Mouse (Mus musculus) MEL-GATA-1-ER (cell line): ENCODE data around the gene Kntc1.

Source experiments
- DNase-seq: peaks from one replicate; pipeline ENCODE4 v3.0.0-alpha.2; 2012; ENCODE audit warnings: low read depth; ENCODE audit errors: extremely low read depth

The Kntc1 gene

DNA sequence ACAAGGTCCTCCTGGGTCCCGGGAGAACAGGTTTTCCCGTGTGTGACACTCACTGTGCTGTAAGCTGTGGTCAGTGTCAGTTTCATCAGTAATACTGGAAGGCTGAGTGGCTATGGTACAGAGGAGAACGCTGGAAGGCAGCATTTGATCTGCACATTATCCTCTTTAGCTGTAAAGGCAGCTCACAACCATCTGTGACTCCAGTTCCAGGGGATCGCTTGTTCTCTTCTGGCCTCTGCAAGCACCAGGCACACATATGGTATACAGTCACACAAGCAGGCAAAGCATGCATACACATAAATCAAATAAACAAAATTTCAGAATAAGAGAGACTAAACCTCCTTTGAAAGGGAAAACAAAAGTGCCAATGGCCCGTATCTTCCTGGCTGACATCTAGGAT lies 59.0 kb downstream of the Kntc1 start:
- no peak for DNase-seq

DNA sequence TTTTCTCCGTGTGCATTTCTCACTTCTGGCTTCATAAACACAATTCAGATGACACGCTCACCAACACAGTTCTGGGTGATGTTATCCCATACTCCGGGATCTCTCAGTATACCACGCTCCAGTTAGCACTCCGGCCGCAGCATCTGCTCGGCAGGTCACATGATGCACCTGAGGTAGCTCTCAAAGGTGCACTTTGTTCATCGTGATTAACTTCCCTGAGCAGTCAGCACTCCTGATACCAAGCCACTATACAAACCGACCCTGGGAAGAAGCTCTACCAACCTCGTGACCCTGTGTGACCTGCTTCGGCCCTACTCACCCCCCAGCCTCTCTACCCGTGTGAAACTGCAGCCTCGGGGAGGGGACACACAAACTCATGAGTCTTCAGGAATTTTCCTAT lies 59.6 kb downstream of the Kntc1 start:
- no peak for DNase-seq

DNA sequence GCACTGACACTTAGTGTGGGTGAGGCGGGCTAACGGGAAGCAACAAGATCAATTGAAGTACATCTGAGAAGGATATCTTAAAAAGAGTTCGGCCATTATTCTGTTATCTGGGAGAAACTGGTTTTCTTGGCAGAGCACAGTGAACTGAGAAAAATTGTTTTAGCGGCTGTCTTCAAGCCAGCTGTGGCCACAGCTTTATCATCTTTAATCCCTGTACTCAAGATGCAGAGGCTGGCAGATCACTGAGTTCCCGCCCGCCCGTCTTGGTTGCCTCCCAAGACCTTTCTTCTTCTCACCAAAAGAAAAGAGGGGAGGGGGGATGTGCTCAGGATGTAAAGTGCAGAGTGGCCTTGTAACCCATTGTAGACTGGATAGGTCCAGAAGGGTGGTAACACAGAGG lies 67.4 kb downstream of the Kntc1 start:
- DNase-seq = no peak

DNA sequence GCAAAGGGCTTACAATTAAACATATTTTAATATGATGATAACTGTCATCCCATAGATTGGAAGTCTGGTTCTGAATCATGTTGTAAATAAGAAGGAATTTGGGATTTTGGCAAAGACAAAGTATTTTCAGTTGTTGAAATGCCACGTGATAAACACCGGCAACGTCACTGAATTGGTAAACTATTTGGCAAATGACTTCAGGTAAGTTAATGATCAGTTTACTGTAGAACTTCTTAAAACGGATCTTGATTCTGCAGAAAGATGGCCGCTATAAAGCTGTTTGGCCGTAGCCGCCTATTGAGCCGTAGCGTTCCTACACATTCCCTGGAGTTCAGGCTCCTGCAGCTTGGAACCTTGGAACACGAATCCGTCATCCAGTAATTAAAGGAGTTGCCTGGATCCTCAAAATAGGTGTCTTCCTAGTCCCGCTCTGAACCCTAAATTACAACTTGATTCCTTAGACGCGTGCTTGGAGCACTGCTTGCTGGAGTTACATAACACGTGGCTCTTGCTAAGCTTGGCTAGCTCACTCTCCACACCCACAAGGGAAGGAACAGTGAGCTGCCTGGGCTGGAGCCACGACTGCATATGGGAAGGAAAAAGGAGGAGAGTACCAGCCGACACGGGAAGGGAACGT lies 69.5 kb downstream of the Kntc1 start:
- DNase-seq = no peak

DNA sequence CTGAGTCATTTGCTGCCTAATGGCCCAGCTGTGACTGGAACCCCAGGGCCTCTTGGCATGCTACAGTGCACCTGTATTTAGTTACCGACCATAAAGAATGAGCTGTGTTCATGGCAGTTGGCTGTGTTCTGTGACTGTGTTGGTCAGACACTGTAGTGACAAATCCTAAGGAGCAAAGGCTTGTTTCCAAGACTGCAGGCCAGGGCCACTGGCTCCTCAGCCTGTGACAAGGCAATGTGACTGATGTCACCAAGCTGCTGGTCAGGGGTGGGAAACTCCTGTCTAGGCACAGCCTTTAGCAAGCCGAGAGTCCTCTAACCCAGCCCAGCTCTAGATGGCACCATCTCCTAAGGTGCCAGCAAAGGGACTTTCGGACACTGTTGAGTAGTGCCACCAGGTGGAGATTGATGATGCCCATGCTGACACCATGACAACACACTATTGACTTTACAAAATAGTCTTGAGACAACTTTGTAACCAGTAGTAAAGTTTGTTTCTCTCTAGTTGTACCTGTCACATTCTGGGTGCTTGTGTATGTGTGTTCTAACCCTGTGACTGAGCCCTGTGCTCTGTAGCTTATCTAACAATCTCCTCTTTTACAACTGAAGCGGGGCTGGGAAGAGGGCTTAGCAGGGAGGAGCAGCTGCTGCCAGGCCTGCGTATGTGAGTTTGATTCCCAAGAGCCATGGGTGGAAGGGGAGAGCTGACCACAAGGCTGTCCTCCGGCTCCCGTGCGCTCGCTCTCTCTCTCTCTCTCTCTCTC lies 71.2 kb downstream of the Kntc1 start:
- no peak for DNase-seq

DNA sequence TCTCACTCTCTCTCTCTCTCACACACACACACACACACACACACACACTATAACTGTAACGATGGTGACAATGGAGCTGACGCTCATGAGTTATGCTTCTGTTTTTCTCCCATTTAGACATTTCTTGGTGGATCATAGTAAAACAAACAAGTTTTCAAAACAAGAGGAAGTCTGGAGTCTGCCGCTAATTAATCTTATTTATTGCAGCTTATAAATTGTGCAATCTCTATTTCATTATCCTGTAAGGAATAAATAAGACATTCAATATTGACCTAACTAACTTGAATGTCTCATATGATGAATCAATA lies 71.7 kb downstream of the Kntc1 start:
- no peak for DNase-seq

DNA sequence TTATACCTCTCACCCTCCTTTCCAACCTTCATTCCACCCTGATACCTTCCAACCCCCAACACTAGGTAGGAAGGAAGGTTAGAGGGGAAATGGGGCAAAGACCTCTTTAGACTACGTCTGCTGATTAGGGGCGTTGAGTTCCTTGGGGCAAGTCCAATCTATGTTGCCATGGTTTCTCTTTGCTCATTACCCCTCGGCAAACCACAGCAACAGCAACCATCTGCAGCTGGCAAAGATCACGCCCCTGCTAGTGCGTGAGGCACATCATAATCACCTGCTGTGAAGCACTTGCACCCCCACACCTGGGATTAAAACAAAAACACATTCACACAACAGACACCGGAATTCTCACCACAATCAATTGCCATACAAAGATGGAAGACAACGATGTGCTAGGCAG lies 73.2 kb downstream of the Kntc1 start:
- no peak for DNase-seq

DNA sequence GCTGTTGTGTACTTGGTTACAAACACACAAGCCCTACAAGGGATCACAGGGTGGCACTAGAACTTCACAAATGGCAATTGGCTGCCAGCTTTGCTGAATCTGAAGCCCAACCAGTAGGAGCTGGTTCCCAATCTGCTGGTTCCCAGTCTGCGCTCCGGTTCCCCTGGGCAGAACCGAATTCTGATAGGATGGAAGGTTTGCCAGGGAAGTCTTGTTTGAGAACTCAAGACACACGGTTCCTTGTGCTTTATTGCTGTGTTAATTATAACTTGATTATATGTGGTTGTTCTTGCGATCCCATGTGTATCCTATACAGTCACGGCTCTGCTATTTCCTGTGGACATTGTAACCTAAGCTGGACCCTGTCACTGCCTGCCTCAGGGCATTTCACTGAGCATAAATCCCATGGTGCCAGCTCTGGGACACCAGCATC lies 78.2 kb downstream of the Kntc1 start:
- DNase-seq = no peak

DNA sequence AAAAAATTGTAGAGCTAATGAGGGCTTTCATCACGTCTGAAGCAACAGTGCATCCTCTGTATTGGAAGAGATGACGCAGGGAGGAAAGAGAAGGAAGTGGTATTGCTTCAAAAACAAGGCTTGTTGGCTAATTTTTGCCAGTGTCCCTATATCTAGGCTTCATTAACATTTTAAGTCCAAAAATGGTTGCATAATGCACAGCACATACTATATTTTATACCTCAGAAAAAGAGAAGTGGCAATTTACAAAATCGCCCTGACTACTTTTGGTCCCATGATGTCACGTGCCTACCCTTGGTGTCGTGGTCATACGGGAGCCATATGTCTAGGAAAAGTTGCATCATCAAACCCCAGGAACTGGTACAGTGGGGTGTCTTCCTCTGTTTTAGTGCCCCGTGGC lies 82.8 kb downstream of the Kntc1 start:
- DNase-seq = no peak

DNA sequence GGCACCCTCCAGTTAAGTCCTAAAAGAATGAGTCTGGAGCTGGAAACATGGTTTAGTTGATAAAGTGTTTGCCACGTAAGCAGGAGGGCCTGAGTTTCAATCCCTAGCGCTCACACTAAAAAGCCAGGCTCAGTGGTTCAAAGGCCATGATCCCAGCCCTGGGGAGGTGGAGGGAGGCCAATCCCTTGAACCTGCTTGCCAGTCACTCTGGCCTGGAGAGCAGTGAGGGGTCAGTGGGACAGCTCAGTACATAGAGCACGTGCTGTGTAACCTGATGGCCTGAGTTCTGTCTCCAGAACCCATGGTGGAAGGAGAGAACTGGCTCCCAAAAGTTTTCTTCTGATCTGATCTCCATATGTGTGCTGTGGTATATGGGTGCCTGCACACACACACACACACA lies 85.3 kb downstream of the Kntc1 start:
- no peak for DNase-seq

DNA sequence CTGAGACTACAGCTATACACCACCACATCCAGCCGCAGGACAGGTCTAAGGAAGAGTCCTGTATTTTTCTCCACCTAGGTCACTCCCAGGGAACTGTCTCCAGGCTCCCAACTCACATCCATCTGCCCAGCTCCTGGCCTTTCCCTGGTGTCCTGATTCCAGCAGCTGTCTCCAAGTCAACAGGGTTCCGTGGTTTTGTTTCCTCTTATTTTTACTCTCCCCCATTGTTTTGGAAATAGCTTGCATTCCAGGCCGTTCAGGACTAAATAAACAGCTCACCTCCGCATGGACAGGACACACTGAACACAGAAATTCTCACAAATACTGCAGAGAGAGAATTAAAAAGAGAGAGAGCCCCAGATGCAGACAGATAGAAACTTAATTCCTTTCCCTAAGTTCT lies 87.9 kb downstream of the Kntc1 start:
- DNase-seq = no peak

DNA sequence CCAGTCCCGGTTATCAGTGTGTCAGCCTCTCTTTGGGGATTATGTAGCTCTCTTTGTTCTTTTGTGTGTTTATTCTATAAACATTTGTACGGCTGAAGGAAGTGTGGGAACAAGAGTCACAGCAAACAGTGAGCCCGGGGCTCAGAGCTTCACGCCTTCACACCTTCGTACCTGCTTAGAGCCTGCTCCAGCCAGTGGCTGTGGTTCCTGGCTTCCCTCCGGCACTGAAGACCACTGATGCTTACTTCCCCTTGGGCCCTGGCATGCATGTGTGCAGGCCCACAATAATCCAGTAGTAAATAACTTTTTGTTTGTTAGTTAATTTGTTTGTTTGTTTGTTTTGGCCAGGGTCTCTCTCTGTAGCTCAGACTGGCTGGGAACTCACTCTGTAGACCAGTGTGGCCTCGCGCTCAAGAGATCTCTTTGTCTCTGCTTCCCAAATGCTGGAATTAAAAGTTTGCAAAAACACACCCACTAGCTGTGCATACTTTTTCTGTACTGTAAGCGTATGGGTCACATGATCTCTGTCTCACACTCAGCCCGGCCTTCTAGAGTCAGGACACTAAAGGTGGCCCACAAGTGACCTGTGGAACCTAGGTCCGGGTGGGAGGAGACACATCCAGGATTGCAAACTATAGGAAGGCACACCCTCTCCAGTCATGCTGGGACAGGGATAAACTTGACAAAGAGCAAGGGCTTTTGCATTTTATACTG lies 92.9 kb downstream of the Kntc1 start:
- DNase-seq = no peak

DNA sequence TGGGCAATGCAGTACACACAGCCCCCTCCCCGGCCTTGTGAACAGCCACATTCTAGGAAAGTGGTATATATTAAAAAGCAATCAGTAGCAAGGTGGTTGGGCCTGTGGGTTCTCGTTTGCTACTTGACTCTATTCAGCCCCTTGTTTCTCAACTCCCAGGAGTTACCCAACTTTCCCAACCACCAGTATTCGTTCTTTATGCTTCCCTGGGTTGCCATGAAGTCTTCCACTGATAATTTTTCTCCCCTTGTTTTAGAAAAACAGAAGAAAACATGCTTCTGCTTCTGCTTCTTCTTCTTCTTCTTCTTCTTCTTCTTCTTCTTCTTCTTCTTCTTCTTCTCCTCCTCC lies 93.4 kb downstream of the Kntc1 start:
- DNase-seq = no peak

DNA sequence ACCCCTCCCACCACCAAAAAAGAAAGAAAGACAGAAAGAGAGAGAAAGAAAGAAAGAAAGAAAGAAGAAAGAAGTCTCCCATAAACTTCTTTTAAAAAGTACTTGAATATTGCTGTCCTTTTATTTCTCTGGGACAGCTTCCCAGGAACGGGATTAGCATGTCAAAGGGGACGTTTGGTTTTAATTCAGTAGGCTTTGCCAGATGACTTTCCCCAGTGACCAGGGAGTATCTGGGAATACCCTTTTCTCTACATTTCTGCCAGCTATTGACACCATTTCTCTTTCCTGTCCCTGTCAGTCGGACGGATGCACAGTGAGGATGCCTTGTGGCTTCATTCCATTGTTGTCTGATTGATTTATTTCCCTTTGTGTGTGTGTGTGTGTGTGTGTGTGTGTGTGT lies 94.3 kb downstream of the Kntc1 start:
- no peak for DNase-seq

DNA sequence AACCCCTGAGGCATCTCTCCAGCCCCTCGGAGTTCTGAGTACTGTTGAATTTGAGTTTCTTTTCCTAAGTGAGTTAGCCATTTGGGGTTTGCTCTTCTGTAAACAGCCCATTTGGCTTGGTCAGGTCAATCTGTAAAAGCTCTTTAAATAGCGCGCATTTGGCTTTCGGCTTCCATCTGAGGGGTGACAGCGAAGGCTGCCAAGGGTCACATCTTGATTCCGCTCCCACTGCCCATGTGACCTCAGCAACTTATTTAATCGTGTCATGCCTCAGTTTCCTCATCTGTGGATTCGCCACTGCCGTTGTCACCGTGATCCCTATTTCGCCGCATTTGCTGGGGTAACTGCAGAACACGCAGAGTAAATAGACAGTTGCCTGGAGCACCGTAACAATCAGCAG lies 94.8 kb downstream of the Kntc1 start:
- no peak for DNase-seq

DNA sequence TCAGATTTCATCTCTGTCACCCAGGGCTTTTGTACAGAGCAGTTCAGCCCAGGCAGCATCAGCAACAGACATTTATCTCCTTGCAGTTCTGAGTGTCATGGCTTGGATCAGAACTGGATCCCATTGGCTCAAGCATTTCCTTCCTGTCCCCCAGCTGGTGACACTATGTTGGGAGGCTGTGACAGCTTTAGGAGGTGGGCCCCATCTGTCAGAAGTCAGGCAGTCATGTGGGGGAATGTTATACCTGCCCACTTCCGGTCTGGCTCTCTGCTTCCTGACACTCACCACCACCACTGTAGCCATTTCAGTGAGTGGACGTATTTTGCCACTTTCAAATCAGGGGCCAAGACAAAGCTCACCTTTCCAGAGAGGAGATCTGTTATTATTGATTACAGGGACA lies 101.9 kb downstream of the Kntc1 start:
- no peak for DNase-seq

DNA sequence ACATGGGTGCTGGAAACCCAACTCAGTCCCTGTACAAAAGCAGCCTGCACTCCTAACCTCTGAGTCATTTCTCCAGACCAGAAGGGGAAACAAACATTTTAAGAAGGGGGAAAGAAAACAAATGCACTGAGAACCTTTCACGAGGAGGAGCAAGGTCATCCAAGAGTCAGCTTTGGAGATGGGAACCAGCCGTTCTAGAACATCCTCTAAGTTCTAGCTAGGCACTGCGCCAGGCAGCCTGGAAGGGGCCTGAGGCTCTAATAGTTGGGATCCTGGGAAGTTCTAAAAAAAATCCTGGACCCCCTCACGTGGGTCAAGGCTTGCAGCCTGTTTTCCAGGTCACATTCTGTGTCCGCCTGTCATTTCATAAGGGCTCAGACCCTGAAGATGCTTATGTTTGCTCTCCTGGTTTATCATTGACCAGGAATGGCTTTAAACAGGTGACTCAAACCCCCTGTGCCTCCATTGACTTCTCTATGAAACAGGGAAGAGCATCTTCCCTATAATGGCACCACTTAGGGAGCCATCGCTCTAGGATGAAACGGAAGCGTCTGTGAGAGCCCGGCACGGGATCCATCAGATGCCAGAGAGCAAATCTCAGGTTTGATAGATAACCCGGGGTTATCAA lies 104.5 kb downstream of the Kntc1 start:
- DNase-seq = no peak

DNA sequence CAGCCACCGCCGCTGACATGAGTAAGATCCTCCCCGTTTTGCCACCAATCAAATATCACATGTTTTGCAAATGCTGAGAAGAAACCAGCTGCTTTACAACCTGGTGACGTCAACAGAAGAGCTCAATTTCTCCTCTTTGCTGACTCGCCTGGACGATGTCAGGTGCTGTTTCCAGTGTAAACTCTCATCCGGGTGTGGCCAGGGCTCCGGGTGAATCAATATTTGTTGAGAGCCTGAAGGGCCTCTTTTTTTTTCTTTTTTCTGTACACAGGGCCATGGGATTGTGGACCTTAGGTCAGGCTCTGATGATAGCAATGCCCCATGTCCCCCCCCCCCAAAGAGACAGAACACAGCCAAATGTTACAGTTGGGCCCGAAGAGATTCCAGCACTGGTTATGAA lies 105.0 kb downstream of the Kntc1 start:
- DNase-seq = no peak

DNA sequence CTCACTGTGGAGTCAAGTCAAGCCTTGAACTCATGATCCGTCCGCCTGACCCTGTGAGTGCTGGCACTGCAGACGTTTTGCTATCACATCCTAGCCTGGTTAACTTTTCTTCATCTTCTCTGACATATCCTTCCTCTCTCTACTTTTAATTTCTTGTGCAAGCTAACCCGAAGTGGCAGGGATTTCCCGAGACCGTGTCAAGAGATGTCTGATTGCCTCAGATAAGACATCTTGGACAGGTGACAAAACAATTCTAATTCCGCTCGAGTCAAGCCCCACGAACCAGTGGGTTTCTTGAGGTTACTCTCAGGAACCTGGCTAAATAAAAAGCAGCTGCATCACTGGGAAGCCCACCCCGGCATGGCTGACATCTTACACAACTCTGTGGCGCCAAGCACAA lies 109.3 kb downstream of the Kntc1 start:
- DNase-seq = no peak

DNA sequence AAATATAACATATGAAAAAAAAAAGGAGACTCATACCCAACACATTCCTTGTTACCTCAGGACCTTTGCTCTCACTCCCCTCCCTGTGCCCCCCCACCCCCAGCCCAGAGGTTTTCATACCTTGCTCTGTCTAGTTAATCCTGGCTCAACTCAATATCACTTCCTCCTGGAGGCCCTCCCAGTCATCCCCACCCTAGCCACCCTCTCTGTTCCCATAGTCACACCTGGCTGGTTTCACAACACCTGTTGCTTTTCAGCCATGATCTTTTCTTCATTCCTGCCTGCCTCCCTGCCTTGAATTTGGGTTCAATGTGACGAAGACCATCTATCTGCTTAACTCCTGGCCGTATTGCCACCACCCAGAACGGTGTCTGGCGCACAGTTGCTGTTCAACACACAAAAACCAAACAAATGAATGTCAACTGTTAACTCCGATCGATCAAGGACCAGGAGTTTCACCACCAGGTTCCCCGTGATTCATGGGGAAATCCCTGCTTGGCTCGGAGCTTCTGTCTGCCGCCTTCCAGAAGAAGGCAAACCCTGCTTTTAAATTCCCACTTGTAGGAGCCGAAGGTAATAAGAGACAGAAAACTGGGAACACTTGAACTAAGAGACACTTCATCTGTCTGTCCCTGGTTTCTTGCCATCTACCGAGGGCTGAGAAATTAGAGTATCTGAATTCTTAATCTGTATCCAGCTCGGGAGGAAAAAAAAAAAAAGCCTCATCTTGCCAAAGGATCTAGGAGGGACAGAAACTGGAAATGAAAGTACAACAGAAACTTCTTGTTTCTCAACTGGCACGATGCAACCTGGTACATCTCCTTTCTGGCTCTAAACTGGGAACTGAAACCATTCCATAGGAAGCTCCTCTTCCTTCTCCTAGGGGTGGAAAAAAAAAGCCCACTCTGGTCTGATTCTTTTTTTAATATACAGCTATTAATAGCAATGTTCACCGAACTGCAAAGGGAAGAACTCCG lies 113.1 kb downstream of the Kntc1 start:
- DNase-seq = no peak

DNA sequence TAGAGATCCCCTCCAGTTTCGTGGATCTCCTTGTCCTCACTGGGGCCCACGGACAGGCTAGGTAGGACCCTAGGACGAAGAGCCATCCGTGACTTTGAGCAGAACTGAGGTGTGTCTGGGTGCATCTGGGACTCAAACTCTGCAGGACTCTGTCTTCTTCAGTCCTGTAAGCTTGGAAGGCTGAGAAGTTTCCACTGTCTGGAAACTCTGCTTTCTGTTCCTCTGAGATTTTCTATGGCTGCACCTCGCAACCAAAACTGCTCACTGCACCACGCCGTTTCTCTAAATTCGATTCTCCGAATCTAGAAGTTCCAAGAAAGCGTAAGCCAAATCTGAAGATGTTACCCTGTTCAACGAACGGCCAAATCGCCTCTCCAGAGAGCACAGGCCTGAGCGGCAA lies 114.4 kb downstream of the Kntc1 start:
- DNase-seq = no peak
